Mouse (Mus musculus) CD4-positive helper T cell, adult 2 months (primary cell): Measurements from ENCODE around the gene AY761185.
"Not testable (repeated sequence)": the region's sequence is repeated elsewhere in the genome, so short reads cannot be mapped to it uniquely, and the experiment has no call there.

Source experiments
- DNase-seq: peaks from one replicate; pipeline ENCODE4 v3.0.0-alpha.2; 2012; ENCODE audit warnings: low read depth, missing footprints, low spot score

Gene AY761185

GRCm38 (mm10) chr8:20944610-20945009 is at the start of gene AY761185:
Gene AY761185, minus strand, starts transcription at chr8:20944710.
- DNase-seq: no peak

GRCm38 (mm10) chr8:20994042-20994441 is 49.5 kb upstream of the AY761185 start:
- not testable (repeated sequence) for DNase-seq

GRCm38 (mm10) chr8:20979846-20980245 is 35.3 kb upstream of the AY761185 start:
- DNase-seq: no peak

DNA sequence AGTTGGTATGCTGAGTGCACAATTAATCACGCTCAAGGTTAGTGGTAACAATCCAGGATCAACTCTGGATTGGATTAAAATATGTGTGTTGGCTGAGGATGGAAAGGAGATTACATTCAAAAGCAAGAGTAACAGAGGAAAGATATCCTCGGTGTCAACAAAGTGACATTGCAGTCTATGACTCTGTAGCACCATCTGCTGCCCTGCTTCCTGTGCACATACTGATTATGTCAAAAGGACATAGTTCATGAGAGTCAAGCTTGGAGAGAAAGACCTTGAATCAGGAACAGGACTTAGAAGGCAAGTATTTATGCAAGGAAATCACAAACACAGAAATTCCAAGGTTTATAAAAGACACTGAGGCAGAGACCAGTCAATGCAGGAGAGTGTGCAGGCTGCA is 20.0 kb upstream of the AY761185 start:
- no peak for DNase-seq

GRCm38 (mm10) chr8:20921971-20922370 is 22.5 kb downstream of the AY761185 start, which contains the start of gene Gm6040:
Gene Gm6040, minus strand, starts transcription at chr8:20922071.
- DNase-seq: no peak

GRCm38 (mm10) chr8:20912288-20912687 is 32.2 kb downstream of the AY761185 start:
- no peak for DNase-seq

DNA sequence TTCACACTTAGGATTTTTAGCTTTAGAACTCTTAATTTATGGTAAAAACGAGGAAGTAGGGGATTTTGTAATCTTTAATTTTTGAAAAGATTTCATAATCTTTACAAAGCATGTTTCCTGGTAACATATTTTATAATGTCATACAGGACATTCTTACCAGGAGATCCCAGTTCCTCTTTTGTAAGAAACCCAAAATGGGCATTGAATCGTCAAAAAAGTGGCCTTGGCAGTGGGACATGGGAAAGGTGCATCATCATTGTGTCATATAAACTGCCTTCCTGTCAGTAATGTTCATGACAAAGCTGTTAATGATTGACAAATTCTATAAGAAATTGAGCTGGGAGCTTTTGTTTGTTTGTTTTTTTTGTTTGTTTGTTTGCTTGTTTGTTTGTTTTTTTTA is 36.3 kb downstream of the AY761185 start:
- no peak for DNase-seq

- DNase-seq: no peak
These were observed 37.4 kb downstream of the AY761185 start for GRCm38 (mm10) chr8:20907119-20907518.

GRCm38 (mm10) chr8:20902527-20902926 is 42.0 kb downstream of the AY761185 start, which contains the start of gene Gm15056:
Gene Gm15056, minus strand, starts transcription at chr8:20902627.
- no peak for DNase-seq
